Mouse (Mus musculus) heart, postnatal 0 days (tissue): ENCODE data around the gene Nfil3.

Experiments used
- CTCF ChIP-seq: IDR thresholded peaks from 2 replicates; pipeline ENCODE4 v1.5.1; 2016; ENCODE audit warnings: antibody characterized with exemption, control low read depth, low read depth
- EP300 ChIP-seq: IDR thresholded peaks from 2 replicates; pipeline ENCODE4 v1.6.1; 2016; ENCODE audit warnings: antibody characterized with exemption, low read depth

DNA sequence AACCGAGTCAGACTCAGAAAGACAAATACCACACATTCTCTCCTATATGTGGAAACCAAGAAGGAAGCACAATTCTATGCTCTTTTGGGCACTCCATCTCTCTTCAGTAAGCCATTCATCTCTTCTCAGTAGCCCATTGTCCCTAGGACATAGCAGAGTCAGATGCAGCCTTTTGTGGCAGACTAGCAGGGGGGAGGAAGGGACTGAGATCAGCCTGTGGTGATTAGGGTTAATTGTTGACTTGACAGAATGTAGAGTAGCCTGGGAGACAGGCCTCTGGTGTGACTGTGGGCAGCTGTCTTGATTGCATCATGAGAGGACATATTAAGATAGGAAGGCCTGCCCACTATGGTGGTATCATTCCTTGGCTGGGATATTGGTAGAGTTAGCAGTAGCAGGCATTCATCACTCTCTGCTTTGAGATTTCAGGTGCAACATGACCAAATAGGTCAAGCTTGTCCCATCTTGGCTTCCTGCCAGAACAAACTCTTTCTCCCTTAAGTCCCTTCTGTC, 37.9 kb downstream of the Nfil3 start:
- TF ChIP-seq CTCF (no peak), EP300 (no peak)
